Mouse (Mus musculus): ENCODE results near the gene Dpp7. TPM values are rescaled to one million over a fixed set of nuclear protein-coding genes. Genes with fewer than 3 reads are reported as not detected.

Dpp7 gene
- polyA plus RNA-seq, 2 experiments = 24.7 to 43.6 TPM

DNA sequence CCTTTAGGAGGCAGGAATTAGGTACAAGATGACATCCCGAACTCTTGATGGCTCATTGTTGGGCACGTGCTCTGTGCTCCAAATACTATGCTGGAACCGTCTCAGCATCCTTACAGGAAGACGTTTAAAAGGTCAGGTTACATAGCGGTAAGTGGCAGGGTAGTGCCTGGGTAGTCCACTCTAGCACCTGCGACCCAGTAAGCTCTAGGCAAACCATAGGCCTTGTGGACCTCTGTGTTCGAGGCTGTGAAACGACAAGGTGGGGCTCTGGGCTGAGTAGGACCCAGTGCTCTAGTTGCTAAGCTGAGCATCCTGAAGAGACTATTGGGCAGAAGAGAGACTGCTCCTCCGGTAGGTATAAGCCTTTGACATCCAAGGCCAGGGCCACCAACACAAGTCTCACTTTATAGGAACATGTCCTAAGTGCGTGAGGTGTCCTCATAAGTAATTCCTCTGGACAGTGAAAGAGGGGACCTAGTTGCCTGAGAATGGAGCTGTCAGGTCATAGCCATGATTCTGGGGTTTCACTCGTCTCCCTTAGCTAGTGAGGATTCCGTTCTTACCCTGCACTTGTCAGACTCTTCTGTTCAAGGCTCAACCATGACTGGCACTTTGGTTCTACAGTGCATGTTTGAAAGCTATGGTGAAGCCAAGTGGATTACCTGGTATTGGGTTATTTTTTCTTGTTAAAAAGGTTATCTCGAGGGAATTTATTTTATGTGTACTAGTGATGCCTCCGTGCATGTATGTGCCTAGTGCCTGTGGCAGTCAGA lies 50.4 kb downstream of the Dpp7 start:
- H3K27me3 ChIP-seq (ENCODE audit: control insufficient read depth, insufficient read depth, low read length) = peaks cover 19% of the 10 kb centered on the region; the same call in 1 of the 2 replicates

DNA sequence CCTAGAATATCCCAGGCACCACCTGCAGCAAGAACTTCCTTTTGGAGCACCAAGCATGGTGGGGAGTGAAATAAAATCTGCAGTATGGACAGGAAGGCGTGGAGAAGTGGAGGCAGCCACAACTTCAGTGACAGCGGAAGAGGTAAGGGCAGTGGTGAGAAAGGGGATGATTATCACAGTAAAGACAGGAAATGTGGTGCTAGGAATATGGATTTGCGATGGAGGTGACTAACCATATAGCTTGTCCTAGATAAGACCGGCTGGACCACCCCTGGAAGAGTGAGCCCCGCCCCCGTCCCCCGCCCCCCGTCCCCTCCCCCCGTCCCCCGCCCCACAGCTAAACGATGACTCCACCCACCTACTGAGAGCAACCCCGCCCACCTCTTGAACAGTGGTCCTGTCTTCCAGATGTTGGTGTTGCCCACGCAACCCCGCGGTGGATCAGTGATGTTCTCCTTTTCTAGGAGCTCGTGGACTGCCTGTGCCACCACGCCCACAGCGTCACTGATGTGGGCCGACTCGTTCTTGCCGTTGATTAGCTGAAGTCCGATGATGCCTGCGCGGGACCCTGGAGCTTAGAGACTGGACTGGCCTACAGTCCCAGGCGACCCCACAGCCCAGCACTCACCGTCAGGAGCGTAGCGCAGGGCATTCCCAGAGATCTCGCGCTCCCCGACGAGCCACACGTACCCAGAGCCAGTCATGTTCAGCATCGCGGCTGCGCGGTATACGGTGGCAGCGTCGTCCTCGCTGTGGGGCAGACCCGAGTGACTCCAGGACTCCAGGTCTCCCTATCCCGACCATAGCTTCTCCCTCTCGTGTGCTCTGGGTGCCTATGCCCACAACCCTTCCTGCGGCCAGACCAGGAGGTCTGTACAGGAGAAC lies 51.3 kb downstream of the Dpp7 start:
- Histone ChIP-seq H3K27ac (replicated peaks; ENCODE audit: low read depth, low read length) (no peak overlapping the region), H3K9ac (ENCODE audit: low read depth, low read length, severe bottlenecking) (peak overlapping the region; percentile 44), H3K9me3 (ENCODE audit: control insufficient read depth, low read length) (no peaks in the 10 kb centered on the region), H3K4me2 (replicated peaks; ENCODE audit: low read depth, low read length, severe bottlenecking) (peak overlapping the region; percentile 74), H3K4me3 (replicated peaks; ENCODE audit: low read length) (peak overlapping the region; percentile 37), H3K27me3 (ENCODE audit: control insufficient read depth, insufficient read depth, low read length) (peaks cover 16% of the 10 kb centered on the region; the same call in 1 of the 2 replicates), H3K4me1 (ENCODE audit: control insufficient read depth, insufficient read depth, low read length) (no peaks in the 10 kb centered on the region), H3K36me3 (ENCODE audit: control insufficient read depth, insufficient read depth, low read length) (no peaks in the 10 kb centered on the region)
- DNase-seq (ENCODE audit: low spot score) (peak; percentile 27), ATAC-seq (ENCODE audit: low FRiP score, low read depth) (peak; percentile 30; the same call in 1 of the 2 replicates)
- no peak for TF ChIP-seq POLR2A (IDR thresholded peaks at IDR 0.05; ENCODE audit: borderline replicate concordance, extremely low read depth, insufficient read depth, insufficient read length)
- WGBS = 3% methylated on average over 38 of the region's 45 CpGs

More for the DNA sequence above, 50.4 kb downstream of the Dpp7 start:
- 50% methylated on average over 14 of the region's 14 CpGs for WGBS
- Histone ChIP-seq H3K4me3 (replicated peaks; ENCODE audit: low read length) (peak overlapping the region; percentile 37), H3K4me2 (replicated peaks; ENCODE audit: low read depth, low read length, severe bottlenecking) (peak overlapping the region; percentile 74), H3K9me3 (ENCODE audit: control insufficient read depth, low read length) (no peaks in the 10 kb centered on the region), H3K9ac (ENCODE audit: low read depth, low read length, severe bottlenecking) (peak overlapping the region; percentile 44), H3K4me1 (ENCODE audit: control insufficient read depth, insufficient read depth, low read length) (no peaks in the 10 kb centered on the region), H3K27ac (replicated peaks; ENCODE audit: low read depth, low read length) (no peak overlapping the region), H3K36me3 (ENCODE audit: control insufficient read depth, insufficient read depth, low read length) (no peaks in the 10 kb centered on the region)
- TF ChIP-seq POLR2A (IDR thresholded peaks at IDR 0.05; ENCODE audit: borderline replicate concordance, extremely low read depth, insufficient read depth, insufficient read length) = no peak
- ATAC-seq (ENCODE audit: low FRiP score, low read depth) (no peak), DNase-seq (ENCODE audit: low spot score) (no peak)

DNA sequence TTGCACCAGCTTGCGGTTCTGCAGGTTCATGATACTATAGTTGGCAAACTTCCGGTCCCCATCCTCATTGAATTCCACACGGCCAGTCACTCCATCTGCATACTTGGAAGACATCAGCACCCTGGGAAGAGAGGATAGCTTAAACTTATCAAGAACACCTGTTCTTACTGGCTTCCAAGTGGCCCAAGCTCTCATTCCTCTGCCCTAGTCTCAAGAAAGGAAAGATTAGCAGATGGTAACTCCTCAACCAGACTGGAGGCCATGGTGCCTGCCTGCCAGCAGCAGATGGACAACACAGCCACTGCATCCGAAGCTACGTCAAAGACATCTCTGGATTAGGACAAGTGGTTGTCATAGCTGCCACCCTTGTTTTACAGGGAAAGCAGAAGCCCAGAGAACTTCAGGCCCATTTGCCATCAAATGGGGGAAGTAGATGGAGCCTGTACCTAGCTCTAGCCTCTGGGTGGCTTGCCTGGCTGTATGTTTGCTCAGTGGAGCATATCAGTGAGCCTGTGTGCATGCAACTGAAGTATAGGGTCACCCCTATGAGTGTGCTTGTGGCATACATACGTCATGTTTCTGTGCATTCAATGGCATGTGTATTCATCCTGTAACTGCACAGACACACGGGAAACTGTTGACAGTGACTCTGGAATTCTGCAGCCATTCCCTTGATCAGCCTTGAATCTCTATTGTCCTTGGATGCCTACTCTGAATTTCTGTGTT lies 52.1 kb downstream of the Dpp7 start:
- Histone ChIP-seq H3K9me3 (ENCODE audit: control insufficient read depth, low read length) (no peaks in the 10 kb centered on the region), H3K27me3 (ENCODE audit: control insufficient read depth, insufficient read depth, low read length) (peaks cover 15% of the 10 kb centered on the region; the same call in 1 of the 2 replicates), H3K4me2 (replicated peaks; ENCODE audit: low read depth, low read length, severe bottlenecking) (peak overlapping the region; percentile 74), H3K9ac (ENCODE audit: low read depth, low read length, severe bottlenecking) (no peak overlapping the region), H3K4me3 (replicated peaks; ENCODE audit: low read length) (no peak overlapping the region), H3K27ac (replicated peaks; ENCODE audit: low read depth, low read length) (no peak overlapping the region), H3K4me1 (ENCODE audit: control insufficient read depth, insufficient read depth, low read length) (no peaks in the 10 kb centered on the region), H3K36me3 (ENCODE audit: control insufficient read depth, insufficient read depth, low read length) (no peaks in the 10 kb centered on the region)
- no peak for TF ChIP-seq POLR2A (IDR thresholded peaks at IDR 0.05; ENCODE audit: borderline replicate concordance, extremely low read depth, insufficient read depth, insufficient read length)
- DNase-seq (ENCODE audit: low spot score) (no peak), ATAC-seq (ENCODE audit: low FRiP score, low read depth) (no peak)
- WGBS = 71% methylated on average over 7 of the region's 7 CpGs

DNA sequence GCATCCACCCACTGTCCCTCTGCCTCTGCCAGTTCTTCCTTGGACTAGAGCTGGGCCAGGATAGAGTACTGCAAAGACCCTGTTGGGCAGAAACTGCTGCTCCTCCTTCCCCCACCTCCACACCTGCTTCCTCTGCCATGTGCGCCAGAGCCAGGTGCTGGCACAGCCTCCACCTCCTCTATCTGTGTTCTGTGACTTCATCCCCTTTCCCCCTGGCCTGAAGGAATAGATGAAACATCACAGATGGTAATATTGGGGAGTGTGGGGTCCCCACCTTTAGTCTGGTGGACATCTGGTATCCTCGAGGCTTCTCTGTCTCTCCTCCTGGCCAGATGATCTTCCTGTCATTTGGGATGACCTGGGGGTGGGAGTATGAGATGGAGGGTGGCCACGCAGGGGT lies 52.7 kb downstream of the Dpp7 start:
- Histone ChIP-seq H3K27ac (replicated peaks; ENCODE audit: low read depth, low read length) (no peak overlapping the region), H3K9ac (ENCODE audit: low read depth, low read length, severe bottlenecking) (no peak overlapping the region)
- no peak for TF ChIP-seq POLR2A (IDR thresholded peaks at IDR 0.05; ENCODE audit: borderline replicate concordance, extremely low read depth, insufficient read depth, insufficient read length)

More for the DNA sequence above, 52.7 kb downstream of the Dpp7 start:
- 65% methylated on average over 3 of the region's 3 CpGs for WGBS
- peaks cover 10% of the 10 kb centered on the region; the same call in 1 of the 2 replicates for H3K27me3 ChIP-seq (ENCODE audit: control insufficient read depth, insufficient read depth, low read length)
- no peaks in the 10 kb centered on the region for H3K36me3 ChIP-seq (ENCODE audit: control insufficient read depth, insufficient read depth, low read length)
- H3K4me2 ChIP-seq (replicated peaks; ENCODE audit: low read depth, low read length, severe bottlenecking) = no peak overlapping the region
- no peak for DNase-seq (ENCODE audit: low spot score)
- H3K4me1 ChIP-seq (ENCODE audit: control insufficient read depth, insufficient read depth, low read length) = no peaks in the 10 kb centered on the region
- no peak overlapping the region for H3K4me3 ChIP-seq (replicated peaks; ENCODE audit: low read length)
- no peaks in the 10 kb centered on the region for H3K9me3 ChIP-seq (ENCODE audit: control insufficient read depth, low read length)
- ATAC-seq (ENCODE audit: low FRiP score, low read depth) = no peak

Other genes with a start within 250 kb of the Dpp7 start
Only the 30 nearest of the 36 such genes appear.
- gene Tor4a, start 159.5 kb downstream of the Dpp7 start, polyA plus RNA-seq (2012; rRNA removed) = 5.9 and 6.4 TPM in 2 replicates
- 8.1 and 8.5 TPM in 2 replicates for gene Tor4a, start 159.5 kb downstream of the Dpp7 start, polyA plus RNA-seq (2014; fragmentation: Nextera tagmentation; extraction: Ambion mirVana)
- 84.4 and 98.3 TPM in 2 replicates for gene Nelfb, start 144.9 kb downstream of the Dpp7 start, polyA plus RNA-seq (2012; rRNA removed)
- 88.4 and 106 TPM in 2 replicates for gene Nelfb, start 144.9 kb downstream of the Dpp7 start, polyA plus RNA-seq (2014; fragmentation: Nextera tagmentation; extraction: Ambion mirVana)
- not detected in 2 replicates for gene Stpg3, start 141.7 kb downstream of the Dpp7 start, polyA plus RNA-seq (2012; rRNA removed)
- gene Stpg3, start 141.7 kb downstream of the Dpp7 start, polyA plus RNA-seq (2014; fragmentation: Nextera tagmentation; extraction: Ambion mirVana) = not detected in 2 replicates
- not detected in 2 replicates for gene Fam166a, start 137.6 kb downstream of the Dpp7 start, polyA plus RNA-seq (2012; rRNA removed)
- 0.17 TPM in 1 of 2 replicates, not detected in the other for gene Fam166a, start 137.6 kb downstream of the Dpp7 start, polyA plus RNA-seq (2014; fragmentation: Nextera tagmentation; extraction: Ambion mirVana)
- 501 and 550 TPM in 2 replicates for gene Tubb4b, start 131.7 kb downstream of the Dpp7 start, polyA plus RNA-seq (2012; rRNA removed)
- gene Tubb4b, start 131.7 kb downstream of the Dpp7 start, polyA plus RNA-seq (2014; fragmentation: Nextera tagmentation; extraction: Ambion mirVana) = 404 and 419 TPM in 2 replicates
- 0.19 TPM in 1 of 2 replicates, not detected in the other for gene Slc34a3, start 122.0 kb downstream of the Dpp7 start, polyA plus RNA-seq (2012; rRNA removed)
- not detected in 2 replicates for gene Slc34a3, start 122.0 kb downstream of the Dpp7 start, polyA plus RNA-seq (2014; fragmentation: Nextera tagmentation; extraction: Ambion mirVana)
- 0.05 TPM in 1 of 2 replicates, not detected in the other for gene Rnf224, start 119.6 kb downstream of the Dpp7 start, polyA plus RNA-seq (2012; rRNA removed)
- not detected in 2 replicates for gene Rnf224, start 119.6 kb downstream of the Dpp7 start, polyA plus RNA-seq (2014; fragmentation: Nextera tagmentation; extraction: Ambion mirVana)
- 14.8 and 19.1 TPM in 2 replicates for gene Rnf208, start 114.1 kb downstream of the Dpp7 start, polyA plus RNA-seq (2012; rRNA removed)
- 13.0 and 15.8 TPM in 2 replicates for gene Rnf208, start 114.1 kb downstream of the Dpp7 start, polyA plus RNA-seq (2014; fragmentation: Nextera tagmentation; extraction: Ambion mirVana)
- 0.65 and 1.5 TPM in 2 replicates for gene Cysrt1, start 113.9 kb downstream of the Dpp7 start, polyA plus RNA-seq (2012; rRNA removed)
- 2.8 and 7.6 TPM in 2 replicates for gene Cysrt1, start 113.9 kb downstream of the Dpp7 start, polyA plus RNA-seq (2014; fragmentation: Nextera tagmentation; extraction: Ambion mirVana)
- gene AL732309.1, start 109.5 kb downstream of the Dpp7 start, polyA plus RNA-seq (2012; rRNA removed) = 19.2 and 24.6 TPM in 2 replicates
- 6.4 and 8.3 TPM in 2 replicates for gene AL732309.1, start 109.5 kb downstream of the Dpp7 start, polyA plus RNA-seq (2014; fragmentation: Nextera tagmentation; extraction: Ambion mirVana)
- gene Tmem203, start 100.9 kb downstream of the Dpp7 start, polyA plus RNA-seq (2012; rRNA removed) = 29.7 and 33.9 TPM in 2 replicates
- 16.3 and 21.8 TPM in 2 replicates for gene Tmem203, start 100.9 kb downstream of the Dpp7 start, polyA plus RNA-seq (2014; fragmentation: Nextera tagmentation; extraction: Ambion mirVana)
- gene Tprn, start 93.7 kb downstream of the Dpp7 start, polyA plus RNA-seq (2012; rRNA removed) = 4.9 and 6.0 TPM in 2 replicates
- gene Tprn, start 93.7 kb downstream of the Dpp7 start, polyA plus RNA-seq (2014; fragmentation: Nextera tagmentation; extraction: Ambion mirVana) = 6.1 and 6.8 TPM in 2 replicates
- 124 and 135 TPM in 2 replicates for gene Ssna1, start 83.9 kb downstream of the Dpp7 start, polyA plus RNA-seq (2012; rRNA removed)
- 254 and 267 TPM in 2 replicates for gene Ssna1, start 83.9 kb downstream of the Dpp7 start, polyA plus RNA-seq (2014; fragmentation: Nextera tagmentation; extraction: Ambion mirVana)
- gene Anapc2, start 83.9 kb downstream of the Dpp7 start, polyA plus RNA-seq (2012; rRNA removed) = 121 and 165 TPM in 2 replicates
- 117 and 126 TPM in 2 replicates for gene Anapc2, start 83.9 kb downstream of the Dpp7 start, polyA plus RNA-seq (2014; fragmentation: Nextera tagmentation; extraction: Ambion mirVana)
- not detected in 2 replicates for gene Tmem210, start 68.2 kb downstream of the Dpp7 start, polyA plus RNA-seq (2012; rRNA removed)
- gene Tmem210, start 68.2 kb downstream of the Dpp7 start, polyA plus RNA-seq (2014; fragmentation: Nextera tagmentation; extraction: Ambion mirVana) = not detected in 2 replicates
- 0.09 TPM in 1 of 2 replicates, not detected in the other for gene Lrrc26, start 66.4 kb downstream of the Dpp7 start, polyA plus RNA-seq (2012; rRNA removed)
- gene Lrrc26, start 66.4 kb downstream of the Dpp7 start, polyA plus RNA-seq (2014; fragmentation: Nextera tagmentation; extraction: Ambion mirVana) = 0.15 TPM in 1 of 2 replicates, not detected in the other
- 0.34 and 0.42 TPM in 2 replicates for gene Grin1, start 37.2 kb downstream of the Dpp7 start, polyA plus RNA-seq (2012; rRNA removed)
- gene Grin1, start 37.2 kb downstream of the Dpp7 start, polyA plus RNA-seq (2014; fragmentation: Nextera tagmentation; extraction: Ambion mirVana) = 0.43 and 1.3 TPM in 2 replicates
- gene Man1b1, start 24.0 kb downstream of the Dpp7 start, polyA plus RNA-seq (2012; rRNA removed) = 34.8 and 35.3 TPM in 2 replicates
- gene Man1b1, start 24.0 kb downstream of the Dpp7 start, polyA plus RNA-seq (2014; fragmentation: Nextera tagmentation; extraction: Ambion mirVana) = 70.2 and 83.5 TPM in 2 replicates
- gene Uap1l1, start 9.3 kb upstream of the Dpp7 start, polyA plus RNA-seq (2012; rRNA removed) = 8.2 and 10.7 TPM in 2 replicates
- gene Uap1l1, start 9.3 kb upstream of the Dpp7 start, polyA plus RNA-seq (2014; fragmentation: Nextera tagmentation; extraction: Ambion mirVana) = 15.8 and 17.6 TPM in 2 replicates
- gene Sapcd2, start 16.0 kb upstream of the Dpp7 start, polyA plus RNA-seq (2012; rRNA removed) = 42.5 and 59.7 TPM in 2 replicates
- 33.1 and 35.9 TPM in 2 replicates for gene Sapcd2, start 16.0 kb upstream of the Dpp7 start, polyA plus RNA-seq (2014; fragmentation: Nextera tagmentation; extraction: Ambion mirVana)
- 3.3 and 3.9 TPM in 2 replicates for gene Entpd2, start 39.5 kb upstream of the Dpp7 start, polyA plus RNA-seq (2012; rRNA removed)
- gene Entpd2, start 39.5 kb upstream of the Dpp7 start, polyA plus RNA-seq (2014; fragmentation: Nextera tagmentation; extraction: Ambion mirVana) = 2.1 and 2.6 TPM in 2 replicates
- gene Npdc1, start 43.0 kb upstream of the Dpp7 start, polyA plus RNA-seq (2012; rRNA removed) = 76.2 TPM in 2 replicates
- gene Npdc1, start 43.0 kb upstream of the Dpp7 start, polyA plus RNA-seq (2014; fragmentation: Nextera tagmentation; extraction: Ambion mirVana) = 38.9 and 42.9 TPM in 2 replicates
- gene Fut7, start 66.9 kb upstream of the Dpp7 start, polyA plus RNA-seq (2012; rRNA removed) = 0.05 and 0.11 TPM in 2 replicates
- gene Fut7, start 66.9 kb upstream of the Dpp7 start, polyA plus RNA-seq (2014; fragmentation: Nextera tagmentation; extraction: Ambion mirVana) = not detected in 2 replicates
- gene Abca2, start 72.3 kb upstream of the Dpp7 start, polyA plus RNA-seq (2012; rRNA removed) = 15.3 and 17.4 TPM in 2 replicates
- gene Abca2, start 72.3 kb upstream of the Dpp7 start, polyA plus RNA-seq (2014; fragmentation: Nextera tagmentation; extraction: Ambion mirVana) = 5.9 and 7.4 TPM in 2 replicates
- 7.7 and 10.9 TPM in 2 replicates for gene Clic3, start 100.5 kb upstream of the Dpp7 start, polyA plus RNA-seq (2012; rRNA removed)
- gene Clic3, start 100.5 kb upstream of the Dpp7 start, polyA plus RNA-seq (2014; fragmentation: Nextera tagmentation; extraction: Ambion mirVana) = 13.4 and 22.5 TPM in 2 replicates
- 65.6 and 71.0 TPM in 2 replicates for gene Paxx, start 104.7 kb upstream of the Dpp7 start, polyA plus RNA-seq (2012; rRNA removed)
- gene Paxx, start 104.7 kb upstream of the Dpp7 start, polyA plus RNA-seq (2014; fragmentation: Nextera tagmentation; extraction: Ambion mirVana) = 34.0 and 44.9 TPM in 2 replicates
- gene Ptgds, start 113.7 kb upstream of the Dpp7 start, polyA plus RNA-seq (2012; rRNA removed) = 0.87 and 2.4 TPM in 2 replicates
- 4.0 and 4.1 TPM in 2 replicates for gene Ptgds, start 113.7 kb upstream of the Dpp7 start, polyA plus RNA-seq (2014; fragmentation: Nextera tagmentation; extraction: Ambion mirVana)
- gene Lcn12, start 137.6 kb upstream of the Dpp7 start, polyA plus RNA-seq (2012; rRNA removed) = not detected in 2 replicates
- not detected in 2 replicates for gene Lcn12, start 137.6 kb upstream of the Dpp7 start, polyA plus RNA-seq (2014; fragmentation: Nextera tagmentation; extraction: Ambion mirVana)
- 46.2 and 49.2 TPM in 2 replicates for gene Fbxw5, start 144.4 kb upstream of the Dpp7 start, polyA plus RNA-seq (2012; rRNA removed)
- 70.0 and 76.9 TPM in 2 replicates for gene Fbxw5, start 144.4 kb upstream of the Dpp7 start, polyA plus RNA-seq (2014; fragmentation: Nextera tagmentation; extraction: Ambion mirVana)
- 4.2 and 5.5 TPM in 2 replicates for gene C8g, start 145.4 kb upstream of the Dpp7 start, polyA plus RNA-seq (2012; rRNA removed)
- gene C8g, start 145.4 kb upstream of the Dpp7 start, polyA plus RNA-seq (2014; fragmentation: Nextera tagmentation; extraction: Ambion mirVana) = 4.4 and 4.6 TPM in 2 replicates

Measured in limb, embryonic 14.5 days (tissue).